Mouse (Mus musculus): Measurements from ENCODE around the gene Hist1h3e. TPM values are rescaled to one million over a fixed set of nuclear protein-coding genes. Genes with fewer than 3 reads are reported as not detected.

Gene Hist1h3e
- polyA plus RNA-seq, 1 experiment from 2014 or later = 2.6 TPM

DNA sequence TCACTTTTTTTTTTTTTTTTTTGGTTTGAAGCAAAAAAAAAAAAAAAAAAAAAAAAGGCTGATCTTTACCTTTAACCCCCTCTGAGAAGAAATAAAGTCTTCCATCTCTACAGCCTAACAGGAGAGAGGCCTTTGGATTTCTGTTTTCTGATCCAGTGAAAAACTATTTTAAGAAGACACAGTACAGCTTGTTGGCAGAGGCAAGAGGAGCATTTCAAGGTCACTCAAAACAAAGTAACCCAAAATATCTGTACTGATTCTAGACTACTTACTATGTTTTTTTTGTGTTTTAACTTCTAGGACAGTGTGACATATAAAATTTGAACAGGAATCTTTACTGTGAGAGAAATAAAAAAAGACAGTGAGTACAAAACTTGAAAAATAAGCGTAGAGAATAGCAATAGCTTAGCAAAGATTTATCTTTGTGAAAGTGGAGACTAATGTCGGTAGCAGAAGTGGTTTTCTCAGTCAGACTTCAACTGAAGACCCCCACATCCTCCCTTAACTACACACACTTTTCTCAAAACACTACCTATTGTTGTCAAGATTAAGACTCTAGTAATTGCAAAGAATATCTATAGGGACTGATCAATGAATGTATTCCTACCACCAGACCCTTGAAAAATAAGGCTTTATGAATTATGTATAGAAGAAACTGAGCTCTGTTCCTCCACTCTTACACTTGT is 32.5 kb downstream of the Hist1h3e start:
- Histone ChIP-seq H3K4me1 (peaks cover 52% of the 10 kb centered on the region), H3K9me3 (no peaks in the 10 kb centered on the region), H3K4me3 (peak overlapping the region; percentile 58), H3K36me3 (no peaks in the 10 kb centered on the region), H3K27ac (replicated peaks) (peak overlapping the region; percentile 99), H3K4me2 (replicated peaks) (peak overlapping the region; percentile 82), H3K27me3 (no peaks in the 10 kb centered on the region), H3K9ac (replicated peaks) (peak overlapping the region; percentile 78)
- ATAC-seq (replicated peaks) = no peak
- 23% methylated on average over 2 of the region's 2 CpGs for WGBS

- Histone ChIP-seq H3K4me2 (replicated peaks) (0 out of 2 replicates have a peak overlapping the region, but pooled peaks have one; percentile 2), H3K27me3 (no peaks in the 10 kb centered on the region), H3K27ac (replicated peaks) (no peak overlapping the region), H3K4me1 (peaks cover 46% of the 10 kb centered on the region), H3K9ac (replicated peaks) (no peak overlapping the region), H3K36me3 (no peaks in the 10 kb centered on the region), H3K9me3 (no peaks in the 10 kb centered on the region), H3K4me3 (no peak overlapping the region; the same call in 1 of the 2 replicates)
- 84% methylated on average over 5 of the region's 5 CpGs for WGBS
- ATAC-seq (replicated peaks) = no peak
Observed at GRCm38 (mm10) chr13:23529005-23529404, 33.2 kb downstream of the Hist1h3e start.

- under 1% methylated on average over 17 of the region's 17 CpGs for WGBS
- 0 out of 2 replicates have a peak, but pooled peaks have one; percentile 33 for ATAC-seq (replicated peaks)
Observed at GRCm38 (mm10) chr13:23526312-23526711, 35.9 kb downstream of the Hist1h3e start.

GRCm38 (mm10) chr13:23525901-23526300 is 36.3 kb downstream of the Hist1h3e start:
- 2% methylated on average over 10 of the region's 10 CpGs for WGBS
- ATAC-seq (replicated peaks) = no peak
- no peaks in the 10 kb centered on the region for H3K36me3 ChIP-seq
- no peaks in the 10 kb centered on the region for H3K9me3 ChIP-seq
- H3K27me3 ChIP-seq = no peaks in the 10 kb centered on the region
- H3K9ac ChIP-seq (replicated peaks) = no peak overlapping the region; the same call in 1 of the 2 replicates
- H3K4me3 ChIP-seq = peak overlapping the region; percentile 49
- H3K4me2 ChIP-seq (replicated peaks) = peak overlapping the region; percentile 46
- no peak overlapping the region for H3K27ac ChIP-seq (replicated peaks)
- H3K4me1 ChIP-seq = peaks cover 30% of the 10 kb centered on the region

More at GRCm38 (mm10) chr13:23526312-23526711, 35.9 kb downstream of the Hist1h3e start:
- H3K27ac ChIP-seq (replicated peaks) = peak overlapping the region; percentile 89
- H3K4me3 ChIP-seq = peak overlapping the region; percentile 49
- no peaks in the 10 kb centered on the region for H3K36me3 ChIP-seq
- H3K4me1 ChIP-seq = peaks cover 30% of the 10 kb centered on the region
- peak overlapping the region; percentile 58 for H3K9ac ChIP-seq (replicated peaks)
- no peaks in the 10 kb centered on the region for H3K27me3 ChIP-seq
- H3K4me2 ChIP-seq (replicated peaks) = peak overlapping the region; percentile 46
- H3K9me3 ChIP-seq = no peaks in the 10 kb centered on the region

GRCm38 (mm10) chr13:23524654-23525053 is 37.5 kb downstream of the Hist1h3e start:
- Histone ChIP-seq H3K27me3 (no peaks in the 10 kb centered on the region), H3K9me3 (no peaks in the 10 kb centered on the region), H3K4me3 (no peak overlapping the region), H3K4me1 (peaks cover 26% of the 10 kb centered on the region), H3K4me2 (replicated peaks) (peak overlapping the region; percentile 17; the same call in 1 of the 2 replicates), H3K9ac (replicated peaks) (no peak overlapping the region), H3K36me3 (no peaks in the 10 kb centered on the region), H3K27ac (replicated peaks) (no peak overlapping the region; the same call in 1 of the 2 replicates)
- peak; percentile 58 for ATAC-seq (replicated peaks)
- whole genome bisulfite sequencing = 9% methylated on average over 5 of the region's 5 CpGs

- 48% methylated on average over 5 of the region's 5 CpGs for WGBS
- H3K36me3 ChIP-seq = no peaks in the 10 kb centered on the region
- no peaks in the 10 kb centered on the region for H3K27me3 ChIP-seq
- H3K27ac ChIP-seq (replicated peaks) = no peak overlapping the region
- H3K9ac ChIP-seq (replicated peaks) = no peak overlapping the region
- H3K4me1 ChIP-seq = peaks cover 23% of the 10 kb centered on the region
- H3K4me2 ChIP-seq (replicated peaks) = no peak overlapping the region
- H3K9me3 ChIP-seq = no peaks in the 10 kb centered on the region
- no peak overlapping the region for H3K4me3 ChIP-seq
- ATAC-seq (replicated peaks) = no peak
Observed at GRCm38 (mm10) chr13:23523976-23524375, 38.2 kb downstream of the Hist1h3e start.

DNA sequence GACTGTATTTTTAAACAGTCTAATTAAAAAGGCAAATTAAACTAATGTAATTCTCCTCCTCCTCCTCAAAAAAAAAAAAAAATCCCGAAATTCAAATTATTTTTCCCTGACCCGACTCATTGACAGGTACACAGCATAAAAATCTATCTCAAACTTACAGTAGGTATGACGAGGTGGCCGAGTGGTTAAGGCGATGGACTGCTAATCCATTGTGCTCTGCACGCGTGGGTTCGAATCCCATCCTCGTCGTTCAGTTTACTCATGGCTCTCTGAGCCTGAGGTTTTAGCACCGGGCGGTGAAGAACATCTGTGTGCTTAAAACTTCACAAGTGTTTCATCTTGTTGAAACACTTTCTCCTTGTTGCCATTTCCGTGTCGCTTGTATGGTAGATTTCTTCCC is 40.5 kb downstream of the Hist1h3e start:
- Histone ChIP-seq H3K27ac (replicated peaks) (no peak overlapping the region), H3K36me3 (no peaks in the 10 kb centered on the region), H3K4me3 (0 out of 2 replicates have a peak overlapping the region, but pooled peaks have one; percentile 5), H3K4me1 (peaks cover 17% of the 10 kb centered on the region), H3K4me2 (replicated peaks) (peak overlapping the region; percentile 14; the same call in 1 of the 2 replicates), H3K27me3 (no peaks in the 10 kb centered on the region), H3K9me3 (no peaks in the 10 kb centered on the region), H3K9ac (replicated peaks) (no peak overlapping the region)
- ATAC-seq (replicated peaks) = no peak
- WGBS = 1% methylated on average over 14 of the region's 14 CpGs

- Histone ChIP-seq H3K27me3 (no peaks in the 10 kb centered on the region), H3K27ac (replicated peaks) (no peak overlapping the region), H3K36me3 (no peaks in the 10 kb centered on the region), H3K4me3 (peak overlapping the region; percentile 47), H3K9ac (replicated peaks) (no peak overlapping the region), H3K4me2 (replicated peaks) (peak overlapping the region; percentile 73), H3K9me3 (no peaks in the 10 kb centered on the region), H3K4me1 (peaks cover 15% of the 10 kb centered on the region)
- under 1% methylated on average over 10 of the region's 10 CpGs for WGBS
- 0 out of 2 replicates have a peak, but pooled peaks have one; percentile 26 for ATAC-seq (replicated peaks)
Observed at GRCm38 (mm10) chr13:23519416-23519815, 42.8 kb downstream of the Hist1h3e start.

DNA sequence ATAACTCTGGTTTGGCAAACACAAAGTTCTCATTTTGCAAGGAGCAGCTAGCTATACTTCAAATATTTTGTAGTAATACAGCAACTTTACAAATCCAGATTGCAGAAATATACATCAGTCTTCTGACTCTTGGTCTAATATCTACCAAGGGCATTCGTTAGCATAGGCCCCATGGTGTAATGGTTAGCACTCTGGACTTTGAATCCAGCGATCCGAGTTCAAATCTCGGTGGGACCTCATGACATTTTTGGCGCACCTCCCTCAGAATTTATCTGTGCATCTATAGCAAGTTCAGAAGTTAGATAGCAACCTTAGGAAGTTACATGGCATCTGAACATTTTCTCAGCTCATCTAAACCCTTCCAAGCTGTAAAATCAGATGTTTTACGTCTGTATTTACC is 43.3 kb downstream of the Hist1h3e start:
- ATAC-seq (replicated peaks) = peak; percentile 27
- H3K27me3 ChIP-seq = no peaks in the 10 kb centered on the region
- H3K4me3 ChIP-seq = peak overlapping the region; percentile 47
- no peaks in the 10 kb centered on the region for H3K36me3 ChIP-seq
- H3K27ac ChIP-seq (replicated peaks) = no peak overlapping the region
- H3K4me1 ChIP-seq = peaks cover 15% of the 10 kb centered on the region
- WGBS = under 1% methylated on average over 6 of the region's 6 CpGs
- H3K4me2 ChIP-seq (replicated peaks) = peak overlapping the region; percentile 73
- no peak overlapping the region for H3K9ac ChIP-seq (replicated peaks)
- H3K9me3 ChIP-seq = no peaks in the 10 kb centered on the region

DNA sequence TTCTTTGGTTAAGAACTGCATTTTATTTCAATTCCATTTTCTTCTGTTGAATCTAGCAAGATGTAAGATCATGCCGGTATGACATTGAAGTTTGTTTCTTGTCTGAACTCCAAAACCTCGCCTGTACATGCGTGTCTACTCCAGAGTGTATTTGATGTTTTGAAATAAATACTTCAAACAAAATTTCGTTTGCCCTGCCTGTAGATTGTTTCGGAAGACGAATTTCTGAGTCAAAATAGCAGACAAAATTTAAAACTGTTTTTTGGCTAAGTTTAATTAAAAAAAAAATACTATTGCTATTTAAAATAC is 43.9 kb downstream of the Hist1h3e start:
- ATAC-seq (replicated peaks) = no peak
- no peaks in the 10 kb centered on the region for H3K36me3 ChIP-seq
- H3K9me3 ChIP-seq = no peaks in the 10 kb centered on the region
- no peaks in the 10 kb centered on the region for H3K27me3 ChIP-seq
- H3K4me2 ChIP-seq (replicated peaks) = peak overlapping the region; percentile 73
- peaks cover 15% of the 10 kb centered on the region for H3K4me1 ChIP-seq
- no peak overlapping the region for H3K9ac ChIP-seq (replicated peaks)
- under 1% methylated on average over 6 of the region's 6 CpGs for WGBS
- H3K4me3 ChIP-seq = peak overlapping the region; percentile 47
- 0 out of 2 replicates have a peak overlapping the region, but pooled peaks have one; percentile 14 for H3K27ac ChIP-seq (replicated peaks)

- peak; percentile 90 for ATAC-seq (replicated peaks)
- peak overlapping the region; percentile 47 for H3K4me3 ChIP-seq
- H3K36me3 ChIP-seq = no peaks in the 10 kb centered on the region
- no peaks in the 10 kb centered on the region for H3K27me3 ChIP-seq
- H3K4me1 ChIP-seq = peaks cover 15% of the 10 kb centered on the region
- peak overlapping the region; percentile 73 for H3K4me2 ChIP-seq (replicated peaks)
- peak overlapping the region; percentile 57 for H3K27ac ChIP-seq (replicated peaks)
- WGBS = under 1% methylated on average over 27 of the region's 27 CpGs
- no peaks in the 10 kb centered on the region for H3K9me3 ChIP-seq
- H3K9ac ChIP-seq (replicated peaks) = 0 out of 2 replicates have a peak overlapping the region, but pooled peaks have one; percentile 31
Observed at GRCm38 (mm10) chr13:23517603-23518294, 44.4 kb downstream of the Hist1h3e start.

Data from forebrain, embryonic 15.5 days (tissue).